Mouse (Mus musculus): ENCODE measurements around the gene Lag3.

GRCm38 (mm10) chr6:124925941-124926340 is 14.4 kb upstream of the Lag3 start:
- TF ChIP-seq CTCF (IDR thresholded peaks at IDR 0.05; ENCODE audit: borderline replicate concordance, insufficient read depth, low read depth, low read length) (no peak), POLR2A (IDR thresholded peaks at IDR 0.05; ENCODE audit: borderline replicate concordance, insufficient read depth, low read length) (no peak)

Measured in cerebellum, adult 2 months (tissue).